Mouse (Mus musculus): Measurements from ENCODE around the gene Cxcl16.
"Not testable (repeated sequence)": the region's sequence is repeated elsewhere in the genome, so short reads cannot be mapped to it uniquely, and the experiment has no call there.

Cxcl16 gene

DNA sequence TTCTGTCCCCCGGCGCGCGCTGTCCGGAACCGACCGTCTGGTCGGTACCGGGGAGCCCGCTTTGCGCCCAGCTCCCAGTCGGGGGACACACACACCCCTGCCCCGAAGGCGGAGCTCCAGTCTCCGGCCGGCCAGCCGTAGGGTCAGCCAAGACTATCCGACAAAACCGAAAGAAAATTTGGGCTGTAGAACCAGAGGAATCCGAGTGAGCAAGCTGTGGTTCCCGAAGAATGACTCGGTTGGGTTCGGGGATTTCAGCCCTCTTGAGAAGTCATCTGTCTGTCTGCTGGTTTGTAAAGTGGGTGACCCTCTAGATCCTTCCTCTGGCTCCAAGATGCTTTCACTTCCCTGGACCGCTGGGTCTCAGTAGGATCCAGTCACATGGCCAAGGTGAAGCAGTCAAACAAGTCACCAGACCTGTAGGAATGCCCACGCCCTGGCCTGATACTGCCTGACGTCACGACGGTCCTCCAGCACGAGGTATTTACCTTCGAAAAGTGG, at the start of gene Cxcl16:
Cxcl16 (minus strand) TSS at position 384 of the 501 bp plus-strand sequence.
- no peak for DNase-seq

DNA sequence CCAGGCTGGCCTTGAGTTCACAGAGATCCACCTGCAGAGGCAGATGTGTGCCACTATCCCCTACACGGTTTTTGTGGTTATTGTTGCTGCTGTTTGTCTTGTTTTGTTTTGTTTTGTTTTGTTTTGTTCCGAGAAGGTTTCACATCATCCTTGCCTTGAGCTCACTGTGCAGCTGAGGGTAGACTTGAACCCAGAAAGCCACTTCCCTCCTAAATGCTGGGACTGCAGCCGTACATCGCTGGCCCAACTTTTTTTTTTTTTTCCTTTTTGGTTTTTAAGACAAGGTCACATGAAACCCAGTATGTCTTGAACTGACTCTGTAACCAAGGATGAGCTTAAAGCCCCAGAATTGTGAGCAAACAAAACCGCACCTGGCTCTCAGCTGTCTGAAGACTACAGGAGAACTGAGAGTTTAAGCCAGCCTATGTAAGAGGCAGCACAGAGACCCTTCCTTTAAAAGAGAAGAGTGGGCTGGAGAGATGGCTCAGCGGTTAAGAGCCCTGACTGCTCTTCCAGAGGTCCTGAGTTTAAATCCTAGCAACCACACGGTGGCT, 47.3 kb upstream of the Cxcl16 start:
- no peak for DNase-seq

DNA sequence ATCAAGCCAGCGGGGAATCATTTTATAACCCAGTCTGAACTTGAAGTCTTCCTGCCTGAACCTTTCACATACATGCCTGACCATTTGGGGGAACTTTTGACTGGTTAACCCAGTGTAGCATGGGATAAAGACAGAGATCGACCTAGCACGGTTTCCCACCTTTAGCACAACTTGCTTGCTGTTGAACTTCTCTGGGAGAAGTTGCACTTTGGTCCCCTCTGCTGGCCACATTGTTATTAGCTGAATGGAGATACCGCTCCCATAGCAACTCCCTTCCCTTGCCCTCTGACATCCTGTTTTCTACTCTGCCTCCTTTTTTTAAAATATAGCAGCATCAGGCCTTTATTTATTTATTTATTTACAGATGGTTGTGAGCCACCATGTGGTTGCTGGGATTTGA, 46.6 kb upstream of the Cxcl16 start:
- DNase-seq = peak; percentile 67

DNA sequence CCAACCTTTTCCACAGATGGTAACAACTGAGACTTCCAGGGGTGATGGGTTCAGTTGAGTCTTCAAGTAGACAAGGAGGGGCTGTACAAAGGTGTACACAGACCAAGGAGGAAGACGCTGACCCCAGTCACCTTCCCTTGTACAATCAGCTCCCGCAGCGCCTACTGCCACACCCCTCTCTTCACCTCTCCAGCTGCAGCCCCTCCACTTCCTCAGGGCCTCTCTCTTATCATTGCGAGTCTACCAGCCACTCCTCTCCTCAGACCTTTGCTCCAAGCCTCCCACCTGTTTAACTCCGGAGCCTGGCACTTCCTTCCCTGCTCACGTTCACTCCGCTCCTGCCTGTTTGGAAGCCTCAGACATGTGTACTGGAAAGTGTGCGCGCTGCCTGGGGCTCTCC, 45.2 kb upstream of the Cxcl16 start, which contains the start of gene Tm4sf5:
Tm4sf5 (plus strand) TSS at position 275 of the 400 bp plus-strand sequence.
- peak; percentile 38 for DNase-seq

DNA sequence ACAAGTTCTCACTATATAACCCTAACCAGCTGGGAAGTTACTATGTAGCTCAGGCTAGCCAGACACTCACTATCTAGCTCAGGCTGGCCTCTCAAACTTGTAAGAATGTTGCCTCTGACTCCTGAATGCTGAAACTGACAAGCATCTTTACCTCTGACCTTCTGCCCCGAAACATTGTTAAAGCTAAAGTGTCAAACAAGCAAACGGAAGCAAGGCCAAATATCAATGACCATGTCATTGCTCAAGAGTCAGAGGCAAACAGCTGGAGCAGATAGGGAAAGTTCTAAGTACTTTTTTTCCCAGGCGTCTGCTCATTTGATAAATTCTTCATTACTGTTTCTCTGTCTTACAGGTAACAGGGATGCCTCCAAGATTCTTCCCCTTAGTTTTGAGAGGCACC, 42.2 kb upstream of the Cxcl16 start:
- DNase-seq = no peak

DNA sequence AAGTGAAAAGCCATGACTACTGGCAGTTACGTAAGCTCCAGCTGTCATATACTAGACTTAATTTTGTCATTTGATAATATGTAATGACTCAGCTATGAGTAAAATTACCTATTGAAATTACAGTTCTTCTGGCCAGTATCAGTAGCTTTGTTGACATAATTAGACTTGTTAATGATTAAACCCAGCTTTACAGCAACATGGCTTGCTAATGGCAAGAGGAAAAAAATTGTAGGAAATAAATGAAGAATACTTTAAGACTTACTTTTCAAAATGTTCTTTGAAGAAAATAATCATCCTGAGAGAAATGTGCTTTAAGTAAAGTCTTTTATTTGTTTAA, 40.7 kb upstream of the Cxcl16 start:
- DNase-seq = no peak

DNA sequence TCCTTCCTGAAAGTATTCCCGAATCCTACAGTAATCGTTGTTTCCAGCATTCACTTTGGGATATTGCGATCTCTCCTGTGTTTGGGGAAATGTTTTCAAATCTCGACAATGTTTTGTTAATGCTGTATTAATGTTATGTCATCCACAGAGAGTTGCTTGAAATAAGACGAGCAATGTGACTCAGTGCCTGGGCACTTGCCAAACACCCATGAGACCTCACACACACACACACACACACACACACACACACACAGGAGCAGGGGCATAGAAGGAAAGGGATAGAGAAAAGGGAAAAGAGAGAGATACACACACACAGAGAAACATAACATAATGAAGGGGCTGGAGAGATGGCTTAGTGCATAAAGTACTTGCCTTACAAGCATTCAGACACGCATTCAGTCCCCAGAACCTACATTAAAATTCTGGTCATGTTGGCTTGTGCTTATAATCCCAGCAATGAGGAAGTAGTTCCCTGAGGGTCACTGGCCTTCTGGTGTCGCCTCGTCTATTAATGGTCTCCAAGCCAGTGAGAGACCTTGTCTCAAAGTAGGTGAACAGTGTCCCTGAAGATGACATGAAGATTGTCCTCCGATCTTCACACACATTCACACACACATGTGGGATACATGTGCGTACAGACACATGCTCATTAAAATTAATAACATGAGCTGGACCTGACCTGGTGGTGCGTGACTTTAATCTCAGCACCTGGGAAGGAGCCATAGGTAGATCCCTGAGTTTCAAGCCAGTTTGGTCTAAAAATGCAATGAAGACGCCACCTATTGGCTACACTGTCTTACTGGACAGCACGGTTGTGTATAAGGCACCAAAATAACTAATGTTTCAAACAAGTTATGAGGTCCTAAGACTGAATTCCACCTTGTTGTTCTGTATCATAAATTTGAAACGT, 40.0 kb upstream of the Cxcl16 start:
- DNase-seq = no peak

DNA sequence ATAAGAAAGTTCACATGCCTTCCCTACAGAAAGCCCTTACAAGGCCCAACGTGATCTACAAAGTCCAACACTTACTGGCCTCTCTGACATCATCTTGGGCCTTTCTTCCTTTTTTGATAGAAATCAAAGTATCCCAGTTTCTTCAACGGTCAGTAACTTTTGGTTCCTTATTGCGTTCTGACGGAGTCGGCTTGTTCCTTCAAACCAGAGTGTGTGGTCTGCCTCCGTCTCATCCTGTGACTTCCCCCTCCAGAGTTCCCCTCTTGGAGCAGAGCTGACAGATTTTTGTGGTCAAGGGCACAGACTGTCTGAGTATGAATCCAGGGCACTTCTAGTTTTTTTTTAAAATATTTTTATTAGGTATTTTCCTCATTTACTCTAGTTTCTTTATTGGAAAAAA, 29.9 kb upstream of the Cxcl16 start:
- no peak for DNase-seq

DNA sequence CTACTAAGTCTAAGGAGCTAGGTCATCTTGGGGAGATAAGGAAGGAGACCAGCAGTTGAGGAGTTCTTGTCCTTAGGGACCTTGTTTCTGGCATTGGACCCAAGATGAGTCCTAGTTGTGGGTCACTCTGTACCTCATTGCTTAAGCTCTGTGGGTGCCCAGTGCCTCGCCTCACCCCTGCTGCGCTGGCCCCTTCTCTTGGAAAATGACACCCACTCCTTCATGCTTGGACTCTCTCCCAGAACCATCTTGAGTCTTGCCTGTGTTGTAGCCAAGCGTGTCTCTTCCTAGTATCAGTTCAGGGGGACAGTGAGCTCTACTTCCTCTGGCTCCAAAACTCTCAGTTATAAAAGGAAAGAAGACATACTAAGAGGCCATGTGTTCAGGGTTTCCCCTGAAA, 29.4 kb upstream of the Cxcl16 start:
- no peak for DNase-seq

DNA sequence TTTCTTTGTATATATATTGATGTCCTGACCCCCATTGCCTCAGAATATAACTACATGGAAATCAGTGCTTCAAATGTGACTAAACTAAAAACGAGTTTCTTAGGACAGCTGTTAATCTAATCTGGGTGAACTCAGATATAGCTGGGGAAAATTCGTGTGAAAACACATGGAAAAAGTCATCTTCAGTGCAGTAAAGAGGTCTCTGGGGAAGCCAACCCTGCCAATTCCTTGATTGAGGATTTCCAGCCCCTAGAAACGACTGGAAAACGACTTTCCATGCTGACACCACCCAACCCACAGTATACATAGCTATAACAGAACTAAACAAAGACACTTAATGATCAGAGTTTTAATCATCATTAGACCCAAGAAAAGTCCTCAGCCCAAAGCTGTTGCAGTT, 28.0 kb upstream of the Cxcl16 start:
- DNase-seq = no peak

DNA sequence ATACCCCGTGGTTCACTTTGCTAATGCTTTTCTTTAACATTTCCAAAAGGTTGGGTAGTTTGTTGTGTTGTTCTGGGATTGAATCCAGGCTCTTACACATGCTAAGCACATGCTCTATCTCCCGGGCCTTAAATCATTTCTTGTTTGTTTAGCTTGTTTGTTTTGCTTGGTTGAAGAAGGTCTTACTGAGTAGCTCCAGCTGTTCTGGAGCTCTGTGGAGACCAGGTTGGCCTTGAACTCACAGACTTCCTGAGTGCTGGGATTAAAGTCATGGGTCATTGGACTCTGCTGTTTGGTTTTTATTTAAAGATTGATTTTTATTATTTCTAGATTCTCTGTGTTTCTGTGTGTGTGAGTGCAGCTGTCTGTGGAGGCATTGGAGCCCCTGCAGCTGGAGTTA, 25.7 kb upstream of the Cxcl16 start:
- DNase-seq = no peak

DNA sequence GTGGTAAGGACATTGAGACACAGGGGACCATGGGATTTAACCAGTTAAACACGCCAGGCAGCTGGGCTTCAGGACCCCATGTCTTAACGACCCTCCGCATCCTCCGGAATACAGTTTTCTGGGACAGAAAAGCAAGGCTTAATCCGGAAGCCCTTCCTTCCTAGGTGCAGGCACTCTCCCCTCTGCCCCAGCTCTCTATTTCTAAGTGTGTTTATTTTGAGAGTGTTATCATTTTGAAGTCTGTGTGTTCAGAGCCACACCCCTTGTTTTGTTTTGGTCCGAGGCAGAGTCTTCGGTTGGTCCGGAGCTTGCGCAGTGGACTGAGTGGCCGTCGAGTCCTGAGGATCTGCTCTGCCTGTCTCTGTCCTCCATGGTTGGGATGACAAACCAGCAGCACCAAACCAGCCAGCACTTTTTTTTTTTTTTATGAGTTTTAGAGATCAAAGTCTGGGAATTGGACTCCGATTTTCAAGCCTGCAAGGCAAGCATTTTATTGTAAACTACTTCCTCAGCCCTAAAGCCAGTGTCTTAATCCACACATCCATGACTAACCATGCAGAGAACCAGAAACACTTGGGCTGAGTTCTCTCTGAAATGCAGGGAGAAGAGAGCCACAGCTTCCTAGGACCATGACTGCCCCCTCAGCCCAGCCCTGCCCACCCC, 15.2 kb upstream of the Cxcl16 start:
- DNase-seq = no peak

DNA sequence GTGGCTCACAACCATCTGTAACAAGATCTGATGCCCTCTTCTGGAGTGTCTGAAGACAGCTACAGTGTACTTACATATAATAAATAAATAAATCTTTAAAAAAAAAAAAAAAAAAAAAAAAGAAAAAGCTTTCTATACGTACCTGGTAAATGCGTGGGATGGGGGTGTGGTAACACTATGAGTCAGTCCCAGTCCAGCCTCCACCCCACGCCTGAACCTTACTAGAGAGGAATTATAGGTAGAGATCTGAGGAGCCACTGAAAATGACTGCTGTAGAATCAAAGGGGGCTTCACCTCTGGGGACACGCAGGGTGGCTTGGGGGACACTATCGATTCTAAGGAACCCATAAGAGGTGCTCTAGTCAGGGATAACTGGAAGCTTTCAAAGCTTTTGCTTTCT, 13.5 kb upstream of the Cxcl16 start:
- not testable (repeated sequence) for DNase-seq

DNA sequence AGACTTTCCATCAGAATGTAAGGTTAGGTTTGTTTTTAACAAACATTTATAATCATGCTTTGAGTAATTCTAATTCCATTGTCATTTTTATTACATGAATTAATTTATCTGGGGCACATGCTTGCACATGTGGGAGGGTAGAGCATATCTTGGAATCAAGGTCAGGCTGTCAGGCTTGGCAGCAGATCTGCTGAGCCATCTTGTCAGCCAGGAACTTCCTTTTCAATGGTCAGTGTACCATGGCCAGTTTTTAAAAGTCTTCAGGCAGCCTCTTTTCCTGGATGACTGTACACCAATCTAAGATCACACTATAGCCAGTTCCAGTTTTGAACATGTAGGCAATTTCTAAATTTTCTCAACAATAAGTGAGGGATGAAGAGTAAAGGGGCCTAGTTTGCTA, 12.9 kb upstream of the Cxcl16 start:
- no peak for DNase-seq

DNA sequence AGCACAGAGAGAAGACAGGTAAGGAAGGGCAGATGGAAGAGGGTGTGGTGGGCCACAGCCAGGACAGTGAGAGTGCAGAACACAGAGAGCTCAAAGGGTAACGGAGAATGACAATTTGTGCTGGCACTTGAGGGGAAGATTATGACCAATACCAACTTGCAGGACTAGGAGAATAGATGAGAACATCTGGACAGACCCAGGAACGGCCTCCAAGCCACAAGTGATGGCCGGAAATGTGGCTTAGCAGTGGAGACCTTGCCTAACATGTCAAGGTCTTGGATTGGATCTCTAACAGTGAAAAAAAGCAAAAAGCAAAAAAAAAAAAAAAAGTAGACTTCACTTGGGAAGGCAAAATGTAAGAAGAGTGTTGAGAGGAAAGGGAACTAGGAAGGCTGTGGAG, 10.0 kb upstream of the Cxcl16 start:
- no peak for DNase-seq

DNA sequence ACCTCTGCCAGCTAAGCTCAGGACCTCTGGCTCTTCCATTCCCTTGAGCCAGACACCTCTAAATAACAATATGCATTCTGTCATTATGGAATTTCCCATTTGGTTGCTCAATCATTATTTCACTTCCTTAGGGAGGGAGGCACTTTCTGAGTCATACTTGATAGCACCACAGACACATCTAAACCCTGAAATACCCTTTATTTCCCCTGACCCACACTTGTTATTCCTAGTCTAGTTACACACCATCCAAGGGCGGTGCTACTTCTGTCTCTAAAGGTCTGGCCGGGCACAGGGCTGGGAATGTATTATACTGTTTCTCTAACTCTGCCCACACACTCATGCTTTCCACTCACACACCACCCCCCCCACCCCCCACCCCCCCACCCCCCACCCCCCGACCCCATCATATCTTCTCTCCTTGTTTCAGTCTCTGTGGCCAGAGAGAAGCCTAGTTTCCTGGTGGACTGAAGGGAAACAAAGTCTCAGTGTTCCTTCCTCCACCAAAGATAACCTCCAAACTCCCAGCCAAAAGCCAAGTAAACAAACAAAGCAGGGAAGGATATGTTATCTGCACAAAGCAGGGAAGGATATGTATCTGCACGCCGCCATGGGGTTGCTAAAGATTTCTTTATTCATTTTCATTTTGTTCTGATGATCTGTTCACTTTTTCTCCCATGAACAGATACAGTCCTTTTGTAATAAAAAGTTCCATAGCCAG, 8.3 kb upstream of the Cxcl16 start:
- no peak for DNase-seq

DNA sequence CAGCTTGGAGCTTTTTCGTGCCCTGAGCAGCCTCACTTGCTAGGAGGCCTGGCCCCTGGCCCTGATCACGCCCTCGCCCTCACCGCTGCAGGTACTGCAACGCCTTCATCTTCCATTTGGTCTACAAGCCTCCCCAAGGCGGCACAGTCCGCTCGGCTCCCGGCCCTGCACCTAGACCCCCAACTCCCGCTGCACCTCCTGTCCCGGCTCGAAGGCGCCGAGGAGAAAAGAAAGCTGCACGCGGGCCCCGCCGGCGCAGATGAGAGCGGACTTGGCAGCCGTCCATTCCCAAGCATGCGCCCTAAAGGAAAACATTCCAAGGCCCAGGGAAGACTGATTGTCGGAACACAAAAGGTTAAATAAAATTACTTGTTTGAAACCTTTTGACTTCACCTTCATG, 6.0 kb upstream of the Cxcl16 start:
- DNase-seq = peak; percentile 15

DNA sequence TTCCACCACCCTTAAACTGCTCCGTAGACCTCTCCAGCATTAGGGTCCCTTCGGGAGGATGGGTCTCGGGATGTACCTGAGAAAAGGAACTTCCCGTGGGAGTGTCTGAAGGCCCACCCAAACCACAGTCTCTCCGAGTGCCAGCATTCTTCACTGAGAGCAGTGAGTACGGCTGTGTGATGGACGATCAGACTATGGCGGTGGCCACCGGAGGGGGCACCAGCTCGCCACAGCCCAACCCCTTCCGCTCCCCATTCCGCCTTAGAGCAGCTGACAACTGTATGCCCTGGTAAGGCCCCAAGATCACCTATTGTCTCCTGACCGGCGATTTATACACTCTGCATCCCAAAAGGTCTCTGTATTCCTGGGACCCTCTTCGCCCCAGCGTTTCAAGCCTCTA, 5.4 kb upstream of the Cxcl16 start:
- no peak for DNase-seq

DNA sequence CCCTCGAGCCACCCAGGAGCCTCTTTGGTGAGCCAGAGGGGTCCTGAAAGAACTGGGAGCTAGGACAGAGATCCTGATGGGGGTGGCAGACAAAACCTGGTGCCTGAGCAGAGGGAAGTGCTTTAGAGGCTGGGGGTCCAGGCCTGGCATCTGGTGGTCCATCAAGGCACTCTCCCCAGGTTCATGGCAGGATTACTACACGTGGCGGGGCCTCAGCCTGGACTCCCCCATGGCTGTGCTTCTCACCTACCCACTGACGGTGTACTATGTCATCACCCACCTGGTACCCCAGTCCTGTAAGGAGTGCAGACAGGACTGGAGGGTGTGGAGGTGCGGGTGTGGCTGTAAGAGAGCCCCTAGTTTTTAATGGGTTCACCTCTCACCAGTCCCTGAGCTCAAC, 4.2 kb upstream of the Cxcl16 start:
- DNase-seq = no peak

DNA sequence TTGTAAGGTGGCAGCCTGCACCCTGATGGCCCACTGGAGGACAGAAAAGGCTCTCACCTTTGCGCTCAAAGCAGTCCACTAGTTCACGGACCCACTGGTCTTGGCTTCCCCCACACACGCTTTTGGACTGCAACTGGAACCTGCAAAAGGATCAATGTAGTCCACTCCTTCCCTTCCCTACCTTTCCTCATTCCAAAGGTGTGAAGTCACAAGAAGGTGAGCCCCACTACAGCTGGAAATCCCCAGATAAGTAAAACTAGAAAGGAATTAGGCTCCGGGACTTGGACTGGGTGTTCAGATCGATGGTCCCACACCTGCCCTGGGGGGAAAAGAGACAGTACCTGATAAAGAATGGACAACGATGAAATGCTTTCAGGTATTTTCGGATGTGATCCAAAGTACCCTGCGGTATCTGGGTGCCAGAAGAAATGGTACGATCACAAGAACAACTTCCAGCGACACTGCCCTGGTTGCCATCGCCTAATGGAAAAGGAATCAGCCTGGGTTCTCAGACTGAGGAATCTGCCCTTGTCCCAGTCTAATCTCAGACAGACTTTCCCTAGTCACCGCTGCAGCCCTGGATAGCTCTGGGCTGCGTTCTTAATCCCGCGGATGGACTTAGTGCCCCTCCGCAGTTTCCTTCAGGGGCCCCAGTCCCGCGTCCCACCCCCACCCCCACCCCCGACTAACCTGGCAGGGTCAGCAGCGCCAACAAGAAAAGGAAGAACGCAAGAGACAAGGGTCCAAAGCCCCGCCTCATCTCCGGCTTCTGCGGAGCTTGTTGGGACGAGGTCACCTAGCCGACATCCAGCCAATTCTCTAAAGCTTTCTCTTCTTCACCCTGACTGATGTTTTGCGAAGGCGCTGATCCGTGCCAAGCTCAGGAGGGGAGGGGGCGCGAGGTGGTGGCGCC, 840 bp downstream of the Cxcl16 start, which contains the start of gene Zmynd15:
Zmynd15 (plus strand) TSS at position 746 of the 913 bp plus-strand sequence.
- no peak for DNase-seq

DNA sequence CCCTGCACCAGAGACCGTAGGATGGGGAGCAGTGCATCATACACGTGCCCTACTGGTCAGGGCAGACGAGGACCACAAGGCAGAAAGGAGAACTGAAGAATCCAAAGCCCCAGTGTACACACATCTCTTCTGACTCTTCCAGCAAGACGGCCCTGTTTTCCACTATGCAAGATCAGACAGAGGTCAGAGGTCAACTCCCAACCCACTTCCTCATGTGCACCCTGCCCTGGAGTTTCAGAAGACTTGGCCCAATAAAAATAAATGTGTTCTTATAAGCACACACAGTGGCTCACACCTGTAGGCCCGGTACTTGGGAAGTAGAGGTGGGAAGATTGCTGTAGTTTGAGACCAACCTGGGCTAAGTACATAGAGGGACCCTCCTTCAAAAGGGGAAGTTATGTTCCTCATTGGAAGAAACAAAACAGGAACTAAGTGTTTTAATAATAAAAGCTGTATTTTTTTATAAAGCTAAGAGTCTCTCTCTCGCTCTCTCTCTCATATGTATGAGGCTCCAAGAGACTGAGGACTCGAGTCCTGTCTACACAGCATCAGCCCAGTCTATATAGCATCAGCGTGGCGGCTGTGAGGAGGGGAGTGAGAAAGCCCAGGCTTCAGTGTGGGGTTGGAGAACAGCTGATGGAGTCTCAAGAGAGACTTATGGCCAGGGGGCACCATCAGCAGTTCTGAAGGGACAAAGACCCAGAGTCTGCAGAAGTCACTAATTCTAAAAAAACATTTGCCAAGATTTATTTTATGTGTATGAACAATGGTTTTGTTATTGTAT, 6.3 kb downstream of the Cxcl16 start:
- DNase-seq = no peak

Data from liver (tissue).